Mouse (Mus musculus): Measurements from ENCODE around the gene Bhlha9.

DNA sequence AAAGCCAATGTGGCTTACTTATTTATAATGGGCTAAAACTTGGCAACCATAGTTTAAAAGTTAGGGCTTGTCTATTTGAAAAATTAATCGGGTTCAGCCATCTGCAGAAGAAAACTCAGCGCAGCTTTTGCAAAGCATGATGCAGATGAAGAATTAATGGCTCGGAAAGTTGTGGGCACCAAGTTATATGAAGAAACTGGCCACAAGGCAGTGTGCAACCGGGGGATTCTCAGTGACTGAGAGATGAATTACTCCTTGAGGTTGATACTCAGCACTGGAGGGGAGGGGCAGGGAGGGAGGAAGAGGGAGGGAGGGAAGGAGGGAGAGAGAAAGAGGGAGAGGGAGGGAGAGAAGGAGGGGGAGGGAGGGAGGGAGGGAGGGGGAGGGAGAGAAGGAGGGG lies 44.7 kb downstream of the Bhlha9 start:
- TF ChIP-seq MEF2A (IDR thresholded peaks at IDR 0.05; ENCODE audit: extremely low read depth, insufficient replicate concordance, low read depth, low read length, poor library complexity, severe bottlenecking) (no peak), TCF12 (IDR thresholded peaks at IDR 0.05; ENCODE audit: low read depth, low read length) (no peak)

Measured in MEL (cell line).